Mouse (Mus musculus): ENCODE results near the gene Mier2. TPM values are rescaled to one million over a fixed set of nuclear protein-coding genes. Genes with fewer than 3 reads are reported as not detected.

The Mier2 gene
- polyA plus RNA-seq, 1 experiment from 2014 or later, result 32.7 TPM

GRCm38 (mm10) chr10:79502830-79503644, 52.0 kb downstream of the Mier2 start:
- peak; percentile 4 for DNase-seq (ENCODE audit: low spot score)

DNA sequence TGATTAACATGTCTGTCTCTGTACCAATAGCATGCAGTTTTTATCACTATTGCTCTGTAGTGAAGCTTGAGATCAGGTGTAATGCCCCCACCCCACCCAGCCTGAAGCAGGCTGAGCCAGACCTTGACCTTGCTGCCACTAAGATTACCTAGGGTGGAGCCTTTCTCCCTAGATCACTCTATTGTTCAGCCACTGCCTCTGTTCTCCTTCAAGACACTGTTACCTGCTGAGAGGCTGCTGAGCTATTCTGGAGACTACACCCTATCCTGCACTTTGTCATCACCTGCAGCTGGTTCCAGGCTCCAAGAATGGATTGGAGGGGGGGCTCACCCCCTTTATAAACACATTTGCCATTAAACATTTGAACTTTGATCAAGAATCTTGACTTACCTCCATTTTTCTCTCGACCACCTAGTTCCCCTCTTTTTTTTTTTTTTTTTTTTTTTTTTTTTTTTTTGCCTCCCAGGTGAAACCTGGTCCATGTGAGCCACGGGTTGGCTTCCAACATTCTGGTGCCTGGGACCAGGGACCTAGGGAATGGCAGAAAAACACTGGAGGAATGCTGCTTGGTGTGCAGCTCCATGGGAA, 58.2 kb downstream of the Mier2 start:
- DNase-seq (ENCODE audit: low spot score), result no peak

DNA sequence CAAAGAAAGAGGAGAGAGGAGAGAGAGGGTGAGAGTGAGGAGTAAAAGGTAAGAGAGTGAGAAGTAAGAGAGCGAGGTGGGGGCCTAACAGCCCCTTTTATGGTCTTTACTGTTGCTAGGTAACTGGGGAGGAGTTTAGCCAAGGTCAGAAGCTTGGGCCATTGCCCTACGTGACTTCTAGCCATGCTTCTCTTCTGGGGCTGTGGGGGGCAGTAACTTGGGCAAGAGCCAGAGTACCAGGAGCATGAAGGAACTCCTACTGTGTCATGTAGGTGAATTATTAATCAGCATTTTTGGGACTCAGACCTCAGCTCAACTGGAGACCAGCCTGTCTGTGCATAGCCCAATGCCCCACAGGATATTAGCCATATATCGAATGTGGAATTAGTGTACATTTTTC, 59.1 kb downstream of the Mier2 start:
- no peak for DNase-seq (ENCODE audit: low spot score)

Small RNA genes lying within 50 kb of the gene (microRNA-seq; reads per million reads assigned to microRNA genes)
- gene Mir6909 (ENCODE audit: borderline number of aligned reads), result not detected

Other genes with a start within 250 kb of the Mier2 start
- not detected in 2 replicates for gene Vmn2r82, start 198.7 kb downstream of the Mier2 start, polyA plus RNA-seq (2015; fragmentation: Nextera tagmentation; extraction: Ambion mirVana)
- gene Vmn2r83, start 86.5 kb downstream of the Mier2 start, polyA plus RNA-seq (2015; fragmentation: Nextera tagmentation; extraction: Ambion mirVana), result not detected in 2 replicates
- gene Plpp2, start 21.4 kb downstream of the Mier2 start, polyA plus RNA-seq (2015; fragmentation: Nextera tagmentation; extraction: Ambion mirVana), result 3.3 and 4.2 TPM in 2 replicates
- gene Theg, start 32.1 kb upstream of the Mier2 start, polyA plus RNA-seq (2015; fragmentation: Nextera tagmentation; extraction: Ambion mirVana), result not detected in 2 replicates
- not detected in 2 replicates for gene C2cd4c, start 58.8 kb upstream of the Mier2 start, polyA plus RNA-seq (2015; fragmentation: Nextera tagmentation; extraction: Ambion mirVana)
- 0.24 and 0.26 TPM in 2 replicates for gene Shc2, start 82.7 kb upstream of the Mier2 start, polyA plus RNA-seq (2015; fragmentation: Nextera tagmentation; extraction: Ambion mirVana)
- 0.10 TPM in 1 of 2 replicates, not detected in the other for gene Odf3l2, start 90.5 kb upstream of the Mier2 start, polyA plus RNA-seq (2015; fragmentation: Nextera tagmentation; extraction: Ambion mirVana)
- 2.4 and 3.4 TPM in 2 replicates for gene Madcam1, start 109.4 kb upstream of the Mier2 start, polyA plus RNA-seq (2015; fragmentation: Nextera tagmentation; extraction: Ambion mirVana)
- 56.0 and 58.2 TPM in 2 replicates for gene Tpgs1, start 114.2 kb upstream of the Mier2 start, polyA plus RNA-seq (2015; fragmentation: Nextera tagmentation; extraction: Ambion mirVana)
- 138 and 141 TPM in 2 replicates for gene Cdc34, start 127.0 kb upstream of the Mier2 start, polyA plus RNA-seq (2015; fragmentation: Nextera tagmentation; extraction: Ambion mirVana)
- 0.35 and 0.48 TPM in 2 replicates for gene Gzmm, start 133.8 kb upstream of the Mier2 start, polyA plus RNA-seq (2015; fragmentation: Nextera tagmentation; extraction: Ambion mirVana)
- 376 and 398 TPM in 2 replicates for gene Bsg, start 149.3 kb upstream of the Mier2 start, polyA plus RNA-seq (2015; fragmentation: Nextera tagmentation; extraction: Ambion mirVana)
- gene Hcn2, start 161.4 kb upstream of the Mier2 start, polyA plus RNA-seq (2015; fragmentation: Nextera tagmentation; extraction: Ambion mirVana), result 0.05 TPM in 1 of 2 replicates, not detected in the other
- gene Polrmt, start 191.4 kb upstream of the Mier2 start, polyA plus RNA-seq (2015; fragmentation: Nextera tagmentation; extraction: Ambion mirVana), result 35.2 and 39.5 TPM in 2 replicates
- 0.23 TPM in 1 of 2 replicates, not detected in the other for gene Fgf22, start 199.9 kb upstream of the Mier2 start, polyA plus RNA-seq (2015; fragmentation: Nextera tagmentation; extraction: Ambion mirVana)
- 74.1 and 80.0 TPM in 2 replicates for gene Rnf126, start 211.8 kb upstream of the Mier2 start, polyA plus RNA-seq (2015; fragmentation: Nextera tagmentation; extraction: Ambion mirVana)
- 5.4 and 6.0 TPM in 2 replicates for gene Fstl3, start 222.1 kb upstream of the Mier2 start, polyA plus RNA-seq (2015; fragmentation: Nextera tagmentation; extraction: Ambion mirVana)
- gene Prss57, start 235.8 kb upstream of the Mier2 start, polyA plus RNA-seq (2015; fragmentation: Nextera tagmentation; extraction: Ambion mirVana), result 31.6 and 32.5 TPM in 2 replicates
- gene Palm, start 238.4 kb upstream of the Mier2 start, polyA plus RNA-seq (2015; fragmentation: Nextera tagmentation; extraction: Ambion mirVana), result 50.5 and 51.3 TPM in 2 replicates